Comparison of ENCODE assay signal across 11 mouse cellular contexts in the genomic region with DNA sequence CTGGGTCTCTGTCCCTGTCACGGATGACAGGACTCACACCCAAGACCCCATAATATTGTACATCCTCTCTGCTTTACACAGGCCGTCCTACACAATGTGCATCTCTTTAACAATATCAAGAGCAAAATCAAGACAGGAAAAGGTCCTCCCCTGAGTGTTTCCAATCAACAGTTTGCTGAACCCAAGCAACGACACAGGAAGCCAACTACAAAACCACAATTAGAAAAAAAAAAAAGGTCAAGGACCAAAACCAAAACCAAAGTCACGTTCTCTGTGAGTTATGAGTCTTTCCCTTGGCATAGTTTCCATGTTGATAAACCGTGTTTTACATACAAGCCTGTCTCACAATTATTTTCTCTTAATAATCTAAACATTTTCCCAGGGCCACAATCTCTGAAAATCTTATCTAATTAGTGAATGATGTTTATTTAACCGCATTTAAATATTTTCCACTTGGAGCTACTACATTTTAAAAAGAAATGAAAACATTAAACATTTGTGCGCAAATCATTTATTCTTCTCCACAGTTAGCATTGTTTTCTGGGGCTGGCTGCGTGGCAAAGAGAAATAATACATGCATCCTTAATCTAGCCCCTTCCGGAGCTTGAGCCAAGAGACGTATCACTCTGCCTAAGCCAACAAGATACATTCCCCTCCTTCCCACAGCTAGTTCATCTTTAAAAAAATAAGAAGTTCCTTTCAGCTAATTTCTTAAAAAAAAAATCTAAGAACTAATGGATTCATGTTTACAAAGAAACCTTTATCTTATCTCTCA. TPM values are rescaled to one million over a fixed set of nuclear protein-coding genes. Genes with fewer than 3 reads are reported as not detected.
DNase-seq lines count a peak whose midpoint lies in the region; ATAC-seq and TF ChIP-seq lines count a peak whose summit lies in the region.
"Had no signal": no experiment of that assay in that cellular context is flagged by ENCODE, and none has a peak within 500 bp of the region (broad histone marks: within the 10 kb centered on the region; RNA-seq: fewer than 3 reads in every experiment).

No protein-coding gene starts in this region.

- H3K4me3 ChIP-seq in gastrocnemius, adult 2 months, result no peak overlapping the region
- no peak overlapping the region for H3K4me3 ChIP-seq in liver, embryonic 12.5 days
- H3K4me3 ChIP-seq in liver, embryonic 11.5 days (ENCODE audit: low read depth, low read length), result no peak overlapping the region
- H3K4me3 ChIP-seq in brown adipose tissue, adult 24 weeks (ENCODE audit: insufficient read depth, low read depth, low read length), result no peak overlapping the region
- H3K4me3 ChIP-seq in midbrain, embryonic 14.5 days (replicated peaks; ENCODE audit: low read depth, low read length), result no peak overlapping the region
- H3K4me3 ChIP-seq: erythroblast, embryonic 14.5 days; midbrain, embryonic 15.5 days had no signal

- H3K27me3 ChIP-seq in liver, embryonic 12.5 days (replicated peaks), result no peaks in the 10 kb centered on the region
- H3K27me3 ChIP-seq in liver, embryonic 11.5 days (replicated peaks; ENCODE audit: control insufficient read depth, insufficient read depth, low read length), result no peaks in the 10 kb centered on the region
- no peaks in the 10 kb centered on the region for H3K27me3 ChIP-seq in midbrain, embryonic 14.5 days (ENCODE audit: control insufficient read depth, insufficient read depth, low read length)
- H3K27me3 ChIP-seq: midbrain, embryonic 15.5 days had no signal

- H3K9me3 ChIP-seq in liver, embryonic 12.5 days (replicated peaks), result no peaks in the 10 kb centered on the region
- H3K9me3 ChIP-seq in liver, embryonic 11.5 days (ENCODE audit: control insufficient read depth, low read length), result no peaks in the 10 kb centered on the region
- H3K9me3 ChIP-seq in midbrain, embryonic 14.5 days (ENCODE audit: control insufficient read depth, low read length), result no peaks in the 10 kb centered on the region
- H3K9me3 ChIP-seq: midbrain, embryonic 15.5 days had no signal

- intact Hi-C loops in gastrocnemius, adult 2 months (cut with DNase I), result loop anchor here (5.0 kb wide), 1 partner anchor 40 kb away; no protein-coding TSS in a partner anchor

- no peak for DNase-seq in gastrocnemius, adult 2 months
- DNase-seq in gastrocnemius, adult 8-10 months (ENCODE audit: low spot score in 2 of 2), result no peak
- DNase-seq in liver, embryonic 11.5 days (ENCODE audit: low spot score), result no peak
- peak; percentile 79 for DNase-seq in lung, postnatal 25 days (ENCODE audit: low spot score)
- DNase-seq in layer of hippocampus, adult 9-10 months (ENCODE audit: low spot score), result no peak
- DNase-seq in midbrain, embryonic 14.5 days, result no peak
- DNase-seq: cerebellum, adult 18-20 months had no signal

- ATAC-seq in liver, embryonic 12.5 days, result no peak
- no peak for ATAC-seq in liver, embryonic 11.5 days (replicated peaks; ENCODE audit: low FRiP score)
- no peak for ATAC-seq in midbrain, embryonic 14.5 days (ENCODE audit: low FRiP score, low TSS enrichment)
- ATAC-seq: midbrain, embryonic 15.5 days had no signal

- WGBS in liver, embryonic 12.5 days (ENCODE audit: insufficient replicate concordance), result 38% methylated on average over 10 of the region's 10 CpGs
- 49% methylated on average over 10 of the region's 10 CpGs for WGBS in liver, embryonic 11.5 days
- WGBS in midbrain, embryonic 14.5 days, result 88% methylated on average over 10 of the region's 10 CpGs

- peaks cover 30% of the 10 kb centered on the region for H3K4me1 ChIP-seq in liver, embryonic 12.5 days
- peaks cover 12% of the 10 kb centered on the region for H3K4me1 ChIP-seq in liver, embryonic 11.5 days (replicated peaks; ENCODE audit: control insufficient read depth, insufficient read depth, low read length)
- peaks cover 42% of the 10 kb centered on the region for H3K4me1 ChIP-seq in brown adipose tissue, adult 24 weeks (ENCODE audit: control insufficient read depth, insufficient read depth, insufficient read length, low read length)
- 0 out of 2 replicates have a peak, but pooled peaks cover 4% of the 10 kb centered on the region for H3K4me1 ChIP-seq in midbrain, embryonic 14.5 days (ENCODE audit: control insufficient read depth, insufficient read depth, low read length)

- no peak overlapping the region for H3K4me2 ChIP-seq in liver, embryonic 12.5 days
- H3K4me2 ChIP-seq in liver, embryonic 11.5 days, result no peak overlapping the region
- no peak overlapping the region for H3K4me2 ChIP-seq in midbrain, embryonic 14.5 days (ENCODE audit: low read length)
- H3K4me2 ChIP-seq: midbrain, embryonic 15.5 days had no signal

- no peak overlapping the region for H3K9ac ChIP-seq in liver, embryonic 12.5 days
- no peak overlapping the region for H3K9ac ChIP-seq in liver, embryonic 11.5 days (ENCODE audit: low read depth, low read length)
- no peak overlapping the region for H3K9ac ChIP-seq in midbrain, embryonic 14.5 days (replicated peaks; ENCODE audit: low read length)
- H3K9ac ChIP-seq: midbrain, embryonic 15.5 days had no signal

- H3K36me3 ChIP-seq in liver, embryonic 12.5 days, result no peaks in the 10 kb centered on the region
- no peaks in the 10 kb centered on the region for H3K36me3 ChIP-seq in liver, embryonic 11.5 days (ENCODE audit: control insufficient read depth, insufficient read depth, low read length)
- H3K36me3 ChIP-seq in midbrain, embryonic 14.5 days (ENCODE audit: control insufficient read depth, insufficient read depth, low read length), result peaks cover 10% of the 10 kb centered on the region; the same call in 1 of the 2 replicates
- H3K36me3 ChIP-seq: midbrain, embryonic 15.5 days had no signal

- TF ChIP-seq CTCF in gastrocnemius, adult 2 months (IDR thresholded peaks at IDR 0.05), result no peak

- peak overlapping the region; percentile 64 for H3K27ac ChIP-seq in gastrocnemius, adult 2 months
- peak overlapping the region; percentile 30; the same call in 1 of the 2 replicates for H3K27ac ChIP-seq in liver, embryonic 12.5 days
- no peak overlapping the region for H3K27ac ChIP-seq in liver, embryonic 11.5 days (ENCODE audit: low read depth, low read length)
- H3K27ac ChIP-seq in brown adipose tissue, adult 24 weeks (replicated peaks; ENCODE audit: low read depth, low read length), result peak overlapping the region; percentile 64
- H3K27ac ChIP-seq in midbrain, embryonic 14.5 days (replicated peaks; ENCODE audit: low read depth, low read length), result no peak overlapping the region
- H3K27ac ChIP-seq: midbrain, embryonic 15.5 days had no signal

RNA-seq across cellular contexts. Expression of gene Rnf144a, which starts 13.2 kb away (rescaled TPM):
- 1 to 10 TPM; 3.3 to 4.6 TPM for total RNA-seq in gastrocnemius, adult 2 months (2021)
- total RNA-seq in gastrocnemius, adult 8-10 months (2022), result 1 to 10 TPM; 2.3 to 3.1 (median 3.0) TPM
- 3.1 and 4.1 TPM in 2 replicates for polyA plus RNA-seq in liver, embryonic 12.5 days (2016; fragmentation: Nextera tagmentation; extraction: Ambion mirVana)
- polyA plus RNA-seq in liver, embryonic 11.5 days (2014; fragmentation: Nextera tagmentation; extraction: Ambion mirVana), result 5.9 and 7.4 TPM in 2 replicates
- 16.9 and 22.9 TPM in 2 replicates for polyA plus RNA-seq in brown adipose tissue, adult 24 weeks (2012; ENCODE audit: insufficient read depth, insufficient read length, missing spikeins)
- 21.6 and 26.2 TPM in 2 replicates for polyA plus RNA-seq in midbrain, embryonic 14.5 days (2014; fragmentation: Nextera tagmentation; extraction: Ambion mirVana)
- polyA plus RNA-seq: erythroblast, embryonic 14.5 days had no signal

RNA-seq across cellular contexts. Expression of gene Rsad2, which starts 54.4 kb away (rescaled TPM):
- under 1 TPM; 0.46 to 0.53 TPM for total RNA-seq in gastrocnemius, adult 2 months (2021)
- 1 to 10 TPM in 1 of 4 experiments, under 1 TPM in 3; 0.27 to 1.1 (median 0.49) TPM for total RNA-seq in gastrocnemius, adult 8-10 months (2022)
- polyA plus RNA-seq in liver, embryonic 12.5 days (2016; fragmentation: Nextera tagmentation; extraction: Ambion mirVana), result 0.53 and 0.75 TPM in 2 replicates
- polyA plus RNA-seq in liver, embryonic 11.5 days (2014; fragmentation: Nextera tagmentation; extraction: Ambion mirVana), result 0.44 and 1.6 TPM in 2 replicates
- polyA plus RNA-seq in brown adipose tissue, adult 24 weeks (2012; ENCODE audit: insufficient read depth, insufficient read length, missing spikeins), result 2.9 and 8.1 TPM in 2 replicates
- 0.09 and 3.6 TPM in 2 replicates for polyA plus RNA-seq in midbrain, embryonic 14.5 days (2014; fragmentation: Nextera tagmentation; extraction: Ambion mirVana)

Comparison
In these comparisons a context has a peak if more than half of its experiments do, and no peak if none do; other contexts are left out.
1. H3K27ac ChIP-seq: peak in gastrocnemius, adult 2 months (single experiment), liver, embryonic 12.5 days (single experiment) and brown adipose tissue, adult 24 weeks (single experiment); none in liver, embryonic 11.5 days (single experiment) and midbrain, embryonic 14.5 days (single experiment).